Mouse (Mus musculus) myocyte (in vitro differentiated cells): ENCODE measurements around the gene Ubqln4. TPM values are rescaled to one million over a fixed set of nuclear protein-coding genes. Genes with fewer than 3 reads are reported as not detected.

ENCODE experiments used
- H3K27me3 ChIP-seq: one replicate; pipeline ENCODE4 v1.6.1; 2011; ENCODE audit not compliant: control insufficient read depth, insufficient read depth, insufficient read length
- H3K36me3 ChIP-seq: one replicate; pipeline ENCODE4 v1.6.1; 2011; ENCODE audit not compliant: control insufficient read depth, insufficient read depth
- H3K4me2 ChIP-seq: one replicate; pipeline ENCODE4 v1.6.1; 2011; ENCODE audit warnings: low read depth, control low read depth
- H3K4me3 ChIP-seq: one replicate; pipeline ENCODE4 v1.5.1; 2011; ENCODE audit warnings: mild to moderate bottlenecking, control low read depth, moderate library complexity
- H3K79me2 ChIP-seq: one replicate; pipeline ENCODE4 v1.6.1; 2011; ENCODE audit not compliant: control insufficient read depth, insufficient read depth
- H3ac ChIP-seq: one replicate; pipeline ENCODE4 v1.6.1; 2011; ENCODE audit not compliant: control insufficient read depth, insufficient read length
- CEBPB ChIP-seq: IDR thresholded peaks from 2 replicates; pipeline ENCODE4 v1.6.1; 2011; ENCODE audit warnings: mild to moderate bottlenecking, moderate library complexity; ENCODE audit not compliant: poor library complexity, insufficient read depth, severe bottlenecking
- E2F4 ChIP-seq: IDR thresholded peaks from one replicate; pipeline ENCODE4 v1.6.1; 2011; ENCODE audit warnings: mild to moderate bottlenecking, control low read depth, moderate library complexity; ENCODE audit not compliant: insufficient read depth
- MAX ChIP-seq: IDR thresholded peaks from one replicate; pipeline ENCODE4 v1.6.1; 2011; ENCODE audit warnings: low read depth, mild to moderate bottlenecking, control low read depth
- MYOD1 ChIP-seq, 3 experiments: IDR thresholded peaks; one replicate each; pipeline ENCODE4 v1.6.1; 2011; ENCODE audit warnings: control low read depth in 2 of 3, low read depth in 2 of 3, mild to moderate bottlenecking in 2 of 3, moderate library complexity in 1 of 3; ENCODE audit not compliant: insufficient read length in 2 of 3, control insufficient read depth in 1 of 3
- MYOG ChIP-seq, 3 experiments: IDR thresholded peaks; one replicate each; pipeline ENCODE4 v1.6.1; 2011; ENCODE audit warnings: control low read depth in 2 of 3, low read depth in 2 of 3, mild to moderate bottlenecking in 2 of 3; ENCODE audit not compliant: insufficient read length in 2 of 3, control insufficient read depth in 1 of 3, insufficient read depth in 1 of 3
- POLR2A ChIP-seq: IDR thresholded peaks from one replicate; pipeline ENCODE4 v1.6.1; 2011; ENCODE audit warnings: low read depth, mild to moderate bottlenecking, control low read depth, moderate library complexity; ENCODE audit not compliant: insufficient read length
- POLR2AphosphoS2 ChIP-seq: IDR thresholded peaks from one replicate; pipeline ENCODE4 v1.6.1; 2011; ENCODE audit warnings: low read depth, control low read depth; ENCODE audit not compliant: insufficient read length
- REST ChIP-seq: IDR thresholded peaks from one replicate; pipeline ENCODE4 v1.6.1; 2011; ENCODE audit warnings: mild to moderate bottlenecking, control low read depth, moderate library complexity; ENCODE audit not compliant: insufficient read depth, insufficient read length
- SRF ChIP-seq: IDR thresholded peaks from one replicate; pipeline ENCODE4 v1.6.1; 2011; ENCODE audit warnings: low read depth; ENCODE audit not compliant: control insufficient read depth, insufficient read length
- TCF12 ChIP-seq: IDR thresholded peaks from one replicate; pipeline ENCODE4 v1.6.1; 2011; ENCODE audit warnings: mild to moderate bottlenecking, control low read depth; ENCODE audit not compliant: poor library complexity, insufficient read depth, severe bottlenecking
- TCF3 ChIP-seq: IDR thresholded peaks from one replicate; pipeline ENCODE4 v1.6.1; 2011; ENCODE audit warnings: low read depth, control low read depth; ENCODE audit not compliant: insufficient read length
- USF1 ChIP-seq: IDR thresholded peaks from one replicate; pipeline ENCODE4 v1.6.1; 2011; ENCODE audit warnings: low read depth, mild to moderate bottlenecking, control low read depth, moderate library complexity
- polyA plus RNA-seq: library from polyadenylated mRNA; unstranded; fragments of >200 nt; fragmentation: generic; extraction: Trizol; gene quantifications from one replicate; pipeline ENCODE4 v1.2.1, GENCODE M21; 2012; ENCODE audit warnings: missing spikeins

The Ubqln4 gene
- polyA plus RNA-seq, 1 experiment = 44.9 TPM

GRCm38 (mm10) chr3:88578498-88579424, 25.2 kb downstream of the Ubqln4 start:
- H3K4me2 ChIP-seq = peak overlapping the region; percentile 85
- H3K27me3 ChIP-seq = peaks cover 3% of the 10 kb centered on the region
- peak overlapping the region; percentile 92 for H3ac ChIP-seq
- peak overlapping the region; percentile 67 for H3K4me3 ChIP-seq
- H3K36me3 ChIP-seq = peaks cover 8% of the 10 kb centered on the region
- TF ChIP-seq MYOG (IDR thresholded peaks at IDR 0.05; ENCODE audit: control insufficient read depth in 1 of 3, insufficient read depth in 1 of 3, insufficient read length in 2 of 3, low read depth in 2 of 3) (no peak), POLR2AphosphoS2 (no peak), MAX (no peak), USF1 (no peak), POLR2A (no peak), SRF (no peak)
- H3K79me2 ChIP-seq = peaks cover 23% of the 10 kb centered on the region

DNA sequence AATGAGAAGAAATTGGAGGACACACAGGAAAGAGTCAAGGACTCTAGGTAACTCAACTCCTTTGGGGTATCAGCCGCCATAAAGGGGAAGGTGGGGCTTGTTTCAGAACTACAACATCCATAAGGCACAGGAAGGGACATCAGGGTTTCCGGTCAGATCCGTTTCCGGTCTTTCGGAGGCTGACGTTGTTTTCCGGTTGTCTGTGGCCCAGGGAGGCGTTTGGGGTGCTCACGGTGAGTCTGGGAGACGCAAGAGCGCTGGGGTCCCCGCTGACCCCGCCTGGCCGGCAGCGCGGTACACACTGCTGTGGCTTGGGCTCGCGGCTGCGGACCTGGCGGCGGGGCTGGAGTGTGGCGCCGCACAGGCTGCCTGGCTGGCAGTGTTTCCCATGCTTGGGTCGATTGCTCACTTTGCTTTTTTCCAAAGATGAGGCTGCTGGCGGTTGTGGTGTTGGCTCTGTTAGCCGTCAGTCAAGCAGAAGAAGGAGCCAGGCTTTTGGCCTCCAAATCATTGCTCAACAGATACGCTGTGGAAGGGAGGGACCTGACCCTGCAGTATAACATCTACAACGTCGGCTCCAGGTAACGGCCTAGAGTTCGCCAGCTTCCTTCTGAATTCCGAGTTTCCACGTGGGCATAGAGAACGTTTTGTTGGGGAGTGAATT, 26.0 kb downstream of the Ubqln4 start:
- TF ChIP-seq REST = no peak
- TF ChIP-seq CEBPB = no peak
- peak; percentile 75 for TF ChIP-seq POLR2AphosphoS2
- TF ChIP-seq MYOG (IDR thresholded peaks at IDR 0.05; ENCODE audit: control insufficient read depth in 1 of 3, insufficient read depth in 1 of 3, insufficient read length in 2 of 3, low read depth in 2 of 3) = no peak
- TF ChIP-seq MAX = no peak
- TF ChIP-seq E2F4 = no peak
- TF ChIP-seq POLR2A = peak; percentile 78
- TF ChIP-seq TCF3 = no peak
- no peak for TF ChIP-seq TCF12
- peaks cover 23% of the 10 kb centered on the region for H3K79me2 ChIP-seq
- H3K36me3 ChIP-seq = peaks cover 8% of the 10 kb centered on the region
- peaks cover 3% of the 10 kb centered on the region for H3K27me3 ChIP-seq
- H3ac ChIP-seq = peak overlapping the region; percentile 92
- peak overlapping the region; percentile 67 for H3K4me3 ChIP-seq
- peak overlapping the region; percentile 89 for H3K4me2 ChIP-seq

DNA sequence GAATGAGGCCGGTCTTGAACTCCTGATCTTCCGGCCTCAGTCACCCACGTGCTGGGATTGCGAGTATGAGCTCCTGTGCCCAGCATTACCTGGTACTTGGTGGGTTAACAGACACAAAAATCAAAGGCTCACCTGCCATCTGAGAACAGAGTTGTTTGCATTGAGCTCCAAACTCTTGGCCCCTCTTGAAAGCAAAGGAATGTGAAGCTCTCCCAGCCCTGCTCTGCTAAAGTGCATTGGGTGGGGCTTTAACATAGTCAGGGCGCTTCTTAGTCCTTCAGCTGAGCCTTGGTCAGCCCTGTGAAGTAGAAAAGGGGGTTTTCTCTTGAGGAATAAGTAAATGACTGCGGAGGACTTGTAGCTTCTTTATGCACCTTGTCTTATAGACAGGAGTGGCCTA, 32.2 kb downstream of the Ubqln4 start:
- no peak overlapping the region for H3ac ChIP-seq
- H3K27me3 ChIP-seq = no peaks in the 10 kb centered on the region
- H3K4me3 ChIP-seq = no peak overlapping the region
- TF ChIP-seq MYOG (IDR thresholded peaks at IDR 0.05; ENCODE audit: control insufficient read depth in 1 of 3, insufficient read depth in 1 of 3, insufficient read length in 2 of 3, low read depth in 2 of 3) (no peak), MAX (no peak), CEBPB (no peak), USF1 (no peak), E2F4 (no peak), POLR2A (no peak)
- no peak overlapping the region for H3K4me2 ChIP-seq
- H3K36me3 ChIP-seq = peaks cover 26% of the 10 kb centered on the region
- H3K79me2 ChIP-seq = peaks cover 10% of the 10 kb centered on the region

DNA sequence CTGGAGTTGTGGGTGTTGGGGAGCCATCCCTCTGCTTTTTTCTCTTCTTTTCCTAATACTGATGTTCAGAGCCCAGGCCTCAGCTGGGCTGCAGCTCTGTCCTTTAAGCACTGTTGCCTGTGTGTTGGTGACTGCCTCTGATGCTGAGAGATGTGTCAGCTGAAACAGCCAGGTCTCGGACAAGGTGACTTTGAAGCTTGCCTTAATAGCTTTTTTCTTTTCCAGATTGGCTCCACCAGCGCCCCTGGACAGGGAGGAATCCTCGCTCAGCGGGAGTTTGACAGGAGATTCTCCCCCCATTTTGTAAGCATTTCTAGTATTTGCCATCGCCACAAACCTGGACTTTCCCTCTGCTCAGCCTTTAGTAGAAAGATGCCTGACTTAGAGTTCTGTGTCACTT, 33.1 kb downstream of the Ubqln4 start:
- Histone ChIP-seq H3K79me2 (peaks cover 3% of the 10 kb centered on the region), H3K4me2 (no peak overlapping the region), H3K27me3 (no peaks in the 10 kb centered on the region), H3ac (no peak overlapping the region), H3K4me3 (no peak overlapping the region), H3K36me3 (peaks cover 26% of the 10 kb centered on the region)
- TF ChIP-seq POLR2A (no peak), TCF3 (no peak), REST (no peak), USF1 (no peak), E2F4 (no peak), POLR2AphosphoS2 (no peak), TCF12 (no peak), CEBPB (no peak), MYOG (IDR thresholded peaks at IDR 0.05; ENCODE audit: control insufficient read depth in 1 of 3, insufficient read depth in 1 of 3, insufficient read length in 2 of 3, low read depth in 2 of 3) (no peak)

DNA sequence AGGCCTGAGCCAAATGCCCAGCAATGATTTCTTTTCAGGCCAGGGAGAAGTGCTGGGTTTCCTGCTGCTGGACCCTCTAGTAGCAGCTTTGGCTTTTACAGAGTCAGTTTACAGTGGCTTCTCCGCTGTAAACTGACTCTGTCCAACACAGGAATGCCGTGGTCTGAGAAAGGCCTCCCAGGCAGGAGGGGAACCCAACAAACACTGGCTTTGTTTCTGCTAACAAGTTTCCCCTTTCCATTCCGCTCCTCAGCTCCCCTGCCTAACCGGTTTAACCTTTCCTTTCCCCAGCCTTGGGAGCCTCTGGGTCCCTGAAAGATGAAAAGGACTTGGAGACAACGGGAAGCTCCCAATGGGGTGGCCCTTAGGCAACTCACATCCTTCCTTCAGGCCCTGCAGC, 36.7 kb downstream of the Ubqln4 start:
- Histone ChIP-seq H3K4me2 (no peak overlapping the region), H3K36me3 (peaks cover 18% of the 10 kb centered on the region), H3K27me3 (no peaks in the 10 kb centered on the region), H3K79me2 (no peaks in the 10 kb centered on the region), H3K4me3 (no peak overlapping the region), H3ac (no peak overlapping the region)
- TF ChIP-seq POLR2A (no peak), POLR2AphosphoS2 (peak; percentile 24), MYOD1 (IDR thresholded peaks at IDR 0.05; ENCODE audit: control insufficient read depth in 1 of 3, insufficient read length in 2 of 3, low read depth in 2 of 3) (no peak)
